Mouse (Mus musculus): ENCODE measurements at regions not wholly inside any gene's neighbourhood (a gene's known extent, or its start where the extent isn't known, plus 50 kb on each side); places are given as distances from the start of the nearest gene placed in this dataset.

DNA sequence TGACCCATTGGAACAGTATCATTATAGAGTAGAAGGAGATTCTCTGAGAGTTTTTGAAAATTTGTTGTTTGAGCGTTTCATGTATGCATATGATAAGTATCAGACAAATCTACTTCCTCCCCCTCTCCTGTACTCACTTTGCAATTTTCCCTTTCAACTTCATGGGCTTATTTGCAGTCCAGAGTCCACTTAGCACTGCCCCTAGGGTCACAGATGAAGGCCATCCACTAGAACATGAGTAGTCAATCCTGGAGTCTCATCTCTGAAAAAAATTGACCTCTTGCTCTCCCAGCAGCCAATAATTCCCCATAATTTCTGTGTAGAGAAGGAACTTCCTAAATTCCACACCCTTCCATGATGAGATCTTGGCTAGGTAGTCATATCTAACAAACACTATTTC, 665.1 kb upstream of the Rag2 start:
- TF ChIP-seq CTCF (IDR thresholded peaks at IDR 0.05; ENCODE audit: control insufficient read depth, insufficient read depth, low read length) (no peak), POLR2A (IDR thresholded peaks at IDR 0.05; ENCODE audit: borderline replicate concordance, control insufficient read depth, low read depth, low read length) (no peak)

Measured in bone marrow, adult 2 months (tissue).